Mouse (Mus musculus) liver, embryonic 14.5 days (tissue): ENCODE data around the gene Fxr2. TPM values are rescaled to one million over a fixed set of nuclear protein-coding genes. Genes with fewer than 3 reads are reported as not detected.

Source experiments
- ATAC-seq: fragments of 200-750 bp; cut with Nextera tagmentation; 2 replicates; pipeline ENCODE4 v1.8.0; 2017; ENCODE audit warnings: moderate number of reproducible peaks, mild to moderate bottlenecking, moderate library complexity; ENCODE audit not compliant: insufficient read depth
- DNase-seq, 3 experiments: peaks; one replicate each; pipeline ENCODE4 v3.0.0-alpha.2; 2012 to 2013; ENCODE audit warnings: low read depth in 3 of 3, low spot score in 3 of 3
- H3K27ac ChIP-seq: fragments of 300-500 bp; sonication (generic); 2 replicates; pipeline ENCODE4 v1.5.1; 2014; ENCODE audit warnings: moderate library complexity, mild to moderate bottlenecking, control low read depth, inconsistent platforms
- H3K27me3 ChIP-seq: fragments of 300-500 bp; sonication (generic); 2 replicates; pipeline ENCODE4 v1.6.1; 2014; ENCODE audit warnings: mild to moderate bottlenecking, low read length, moderate library complexity; ENCODE audit not compliant: control insufficient read depth, insufficient read depth
- H3K36me3 ChIP-seq: fragments of 300-500 bp; sonication (generic); replicated peaks from 2 replicates; pipeline ENCODE4 v1.6.1; 2014; ENCODE audit warnings: low read depth; ENCODE audit not compliant: control insufficient read depth, insufficient read depth
- H3K4me1 ChIP-seq, 2 experiments: fragments of 200-500 bp in 1 of 2; fragments of 300-500 bp in 1 of 2; sonication (generic) in 1 of 2; replicated peaks; 2 replicates each; pipeline ENCODE4 v1.6.1; 2012 to 2014; ENCODE audit warnings: antibody characterized with exemption in 1 of 2, inconsistent platforms in 1 of 2, low read length in 1 of 2; ENCODE audit not compliant: control insufficient read depth in 2 of 2, insufficient read depth in 2 of 2
- H3K4me2 ChIP-seq: fragments of 300-500 bp; sonication (generic); 2 replicates; pipeline ENCODE4 v1.6.1; 2014; ENCODE audit warnings: low read depth, mild to moderate bottlenecking, control low read depth, moderate library complexity
- H3K4me3 ChIP-seq, 2 experiments: fragments of 200-500 bp in 1 of 2; fragments of 300-500 bp in 1 of 2; sonication (generic) in 1 of 2; 2 replicates each; pipeline ENCODE4 v1.5.1; 2012 to 2014; ENCODE audit warnings: low read depth in 2 of 2, low read length in 2 of 2, mild to moderate bottlenecking in 2 of 2, control low read depth in 1 of 2, inconsistent platforms in 1 of 2, moderate library complexity in 1 of 2; ENCODE audit not compliant: insufficient read depth in 1 of 2
- H3K9ac ChIP-seq: fragments of 300-500 bp; sonication (generic); replicated peaks from 2 replicates; pipeline ENCODE4 v1.6.1; 2014; ENCODE audit warnings: mild to moderate bottlenecking, control low read depth, moderate library complexity
- H3K9me3 ChIP-seq: fragments of 300-500 bp; sonication (generic); 2 replicates; pipeline ENCODE4 v1.6.1; 2016; ENCODE audit warnings: low read length, mixed read lengths; ENCODE audit not compliant: control insufficient read depth
- CTCF ChIP-seq: IDR thresholded peaks from 2 replicates; pipeline ENCODE4 v1.5.1; 2016; ENCODE audit warnings: antibody characterized with exemption, low read depth, control low read depth
- EP300 ChIP-seq: IDR thresholded peaks from 2 replicates; pipeline ENCODE4 v1.6.1; 2016; ENCODE audit warnings: antibody characterized with exemption, low read depth
- WGBS: fragments of 180-500 bp; shearing (Covaris S2); extraction: QIAGEN DNeasy Blood & Tissue Kit; methylation state at CpG from one replicate; pipeline ENCODE4 v1.1.7; 2014; ENCODE audit not compliant: insufficient replicate concordance; 5-methylcytosine and 5-hydroxymethylcytosine counted together
- polyA plus RNA-seq, 2 experiments: library from polyadenylated mRNA; depleted of rRNA in 1 of 2; stranded (reverse) in 1 of 2; unstranded in 1 of 2; fragments of >200 nt; fragmentation: Nextera tagmentation in 1 of 2; extraction: Ambion mirVana in 1 of 2; gene quantifications; 2 replicates each; pipeline versions ENCODE4 v1.2.1 to v1.2.3; 2012 to 2014

The Fxr2 gene
- 18.4 and 21.7 TPM in 2 replicates for polyA plus RNA-seq (2012; rRNA removed)
- 5.4 and 7.7 TPM in 2 replicates for polyA plus RNA-seq (2014; fragmentation: Nextera tagmentation; extraction: Ambion mirVana)

- Histone ChIP-seq H3K36me3 (no peaks in the 10 kb centered on the region; the same call in 1 of the 2 replicates), H3K9me3 (no peaks in the 10 kb centered on the region), H3K4me3 (peak within 1 kb of the TSS; percentile 85 to 97), H3K27me3 (no peaks in the 10 kb centered on the region), H3K27ac (peak within 1 kb of the TSS; percentile 79), H3K4me1 (peaks cover 20 to 21% of the 10 kb centered on the region in 2 experiments), H3K9ac (peak within 1 kb of the TSS; percentile 92), H3K4me2 (peak within 1 kb of the TSS; percentile 91)
- DNase-seq: peak; percentile 99 to 100 (median 99)
- under 1% methylated on average over 55 of the region's 56 CpGs for WGBS
- ATAC-seq: peak; percentile 96
- TF ChIP-seq CTCF (peak; percentile 94), EP300 (no peak)
Measured at GRCm38 (mm10) chr11:69632284-69633089, at the start of gene Fxr2. TSS of gene Fxr2 (plus strand) at chr11:69632990.

DNA sequence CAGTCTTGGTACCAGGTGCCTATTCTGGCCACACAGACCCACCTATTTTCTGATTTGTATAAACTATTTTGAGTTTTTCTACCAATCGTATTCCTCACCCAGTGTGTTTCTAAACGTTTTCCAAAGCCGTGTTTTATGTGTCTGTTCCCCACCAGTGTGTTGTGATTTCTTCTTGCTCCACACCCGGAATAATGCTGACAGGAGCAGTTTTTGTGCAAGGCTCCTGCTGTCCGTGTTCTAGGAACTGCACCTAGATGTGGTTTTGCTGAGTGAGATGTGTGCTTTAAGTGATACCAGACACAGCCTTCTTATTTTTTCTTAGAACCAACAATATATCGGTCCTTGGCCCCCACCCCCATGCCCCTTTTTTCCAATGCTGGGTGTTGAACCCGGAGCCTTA, 48.8 kb upstream of the Fxr2 start:
- H3K4me2 ChIP-seq: peak overlapping the region; percentile 65
- H3K4me1 ChIP-seq: peaks cover 38 to 51% of the 10 kb centered on the region in 2 experiments
- ATAC-seq (no peak), DNase-seq (no peak)
- H3K9ac ChIP-seq: peak overlapping the region; percentile 23; the same call in 1 of the 2 replicates
- H3K27ac ChIP-seq: peak overlapping the region; percentile 86
- H3K4me3 ChIP-seq: no peak overlapping the region
- H3K9me3 ChIP-seq: no peaks in the 10 kb centered on the region
- TF ChIP-seq CTCF: no peak
- no peak for TF ChIP-seq EP300
- H3K27me3 ChIP-seq: no peaks in the 10 kb centered on the region
- H3K36me3 ChIP-seq: peaks cover 21% of the 10 kb centered on the region
- 61% methylated on average over 7 of the region's 7 CpGs for WGBS

GRCm38 (mm10) chr11:69584937-69585336, 47.9 kb upstream of the Fxr2 start:
- Histone ChIP-seq H3K4me2 (peak overlapping the region; percentile 65), H3K9me3 (no peaks in the 10 kb centered on the region), H3K36me3 (peaks cover 30% of the 10 kb centered on the region), H3K27me3 (no peaks in the 10 kb centered on the region), H3K4me1 (peaks cover 45 to 60% of the 10 kb centered on the region in 2 experiments), H3K9ac (peak overlapping the region; percentile 31), H3K4me3 (no peak overlapping the region; a peak in 1 of 4 replicates), H3K27ac (peak overlapping the region; percentile 86)
- ATAC-seq: no peak
- 74% methylated on average over 13 of the region's 13 CpGs for WGBS
- TF ChIP-seq EP300 (no peak), CTCF (no peak)
- DNase-seq: no peak

- peak overlapping the region; percentile 31 for H3K9ac ChIP-seq
- peak overlapping the region; percentile 21 to 35 for H3K4me3 ChIP-seq
- H3K9me3 ChIP-seq: no peaks in the 10 kb centered on the region
- H3K4me1 ChIP-seq: peaks cover 53 to 69% of the 10 kb centered on the region in 2 experiments
- peak overlapping the region; percentile 65 for H3K4me2 ChIP-seq
- H3K27ac ChIP-seq: peak overlapping the region; percentile 86
- 26% methylated on average over 7 of the region's 7 CpGs for WGBS
- no peaks in the 10 kb centered on the region for H3K27me3 ChIP-seq
- ATAC-seq (peak; percentile 67), DNase-seq (peak; percentile 78 to 81 (median 79))
- peaks cover 33% of the 10 kb centered on the region for H3K36me3 ChIP-seq
- TF ChIP-seq CTCF: 0 out of 2 replicates have a peak, but pooled peaks have one; percentile 39
- TF ChIP-seq EP300: peak; percentile 84
Measured at GRCm38 (mm10) chr11:69585718-69586325, 47.0 kb upstream of the Fxr2 start.
